Mouse (Mus musculus) 3T3-L1 (cell line): ENCODE measurements around the gene Mysm1.

Experiments used
- DNase-seq: peaks from one replicate; pipeline ENCODE4 v3.0.0-alpha.2; 2015; ENCODE audit warnings: low read depth, low spot score

Mysm1 gene

GRCm38 (mm10) chr4:94952773-94953172 lies 26.1 kb downstream of the Mysm1 start:
- no peak for DNase-seq

- DNase-seq: no peak
Observed at GRCm38 (mm10) chr4:94941221-94941855, 37.6 kb downstream of the Mysm1 start.

GRCm38 (mm10) chr4:94928743-94929142 lies 50.2 kb downstream of the Mysm1 start, which contains the start of gene Eqtn:
Gene Eqtn (minus strand): TSS chr4:94928843.
- no peak for DNase-seq

- no peak for DNase-seq
Observed at GRCm38 (mm10) chr4:94901780-94902179, 77.1 kb downstream of the Mysm1 start.

- DNase-seq: peak; percentile 82
Observed at GRCm38 (mm10) chr4:94900744-94901143, 78.2 kb downstream of the Mysm1 start.
